Mouse (Mus musculus) brain, embryonic 14.5 days (tissue): ENCODE data around the gene Rdh8. TPM values are rescaled to one million over a fixed set of nuclear protein-coding genes. Genes with fewer than 3 reads are reported as not detected.
"Not testable (repeated sequence)": the region's sequence is repeated elsewhere in the genome, so short reads cannot be mapped to it uniquely, and the experiment has no call there.

Source experiments
- DNase-seq: peaks from one replicate; pipeline ENCODE4 v3.0.0-alpha.2; 2011; ENCODE audit warnings: low read depth
- CTCF ChIP-seq: fragments of 200-500 bp; IDR thresholded peaks from 2 replicates; pipeline ENCODE4 v1.5.1; 2012; ENCODE audit warnings: inconsistent platforms, mild to moderate bottlenecking, moderate library complexity, borderline replicate concordance; ENCODE audit not compliant: insufficient read depth, insufficient read length; ENCODE audit errors: extremely low read depth
- POLR2A ChIP-seq: fragments of 200-500 bp; IDR thresholded peaks from 2 replicates; pipeline ENCODE4 v1.6.1; 2012; ENCODE audit warnings: mild to moderate bottlenecking, inconsistent platforms, borderline replicate concordance; ENCODE audit not compliant: poor library complexity, insufficient read depth, insufficient read length, severe bottlenecking; ENCODE audit errors: extremely low read depth
- polyA plus RNA-seq: library from polyadenylated mRNA; depleted of rRNA; stranded (reverse); fragments of >200 nt; gene quantifications from 2 replicates; pipeline ENCODE4 v1.2.3, GENCODE M21; 2012

The Rdh8 gene
- polyA plus RNA-seq, 1 experiment: not detected

GRCm38 (mm10) chr9:20812537-20813271 lies 5.6 kb upstream of the Rdh8 start:
- TF ChIP-seq POLR2A (no peak), CTCF (no peak)
- DNase-seq: peak; percentile 8

GRCm38 (mm10) chr9:20814521-20815272 lies 3.6 kb upstream of the Rdh8 start, which contains the start of gene Col5a3:
TSS of gene Col5a3 (minus strand) at chr9:20815067.
- TF ChIP-seq CTCF (no peak), POLR2A (no peak)
- peak; percentile 23 for DNase-seq

GRCm38 (mm10) chr9:20820001-20820400 lies 1.7 kb downstream of the Rdh8 start:
- DNase-seq: no peak
- TF ChIP-seq CTCF: no peak
- TF ChIP-seq POLR2A: no peak

GRCm38 (mm10) chr9:20822821-20823220 lies 4.5 kb downstream of the Rdh8 start:
- TF ChIP-seq CTCF: no peak
- no peak for TF ChIP-seq POLR2A
- no peak for DNase-seq

GRCm38 (mm10) chr9:20825781-20826180 lies 7.5 kb downstream of the Rdh8 start:
- no peak for DNase-seq
- no peak for TF ChIP-seq CTCF
- no peak for TF ChIP-seq POLR2A

GRCm38 (mm10) chr9:20828127-20828526 lies 9.8 kb downstream of the Rdh8 start:
- DNase-seq: no peak
- TF ChIP-seq CTCF (no peak), POLR2A (no peak)

- peak; percentile 94 for TF ChIP-seq CTCF
- no peak for TF ChIP-seq POLR2A
- peak; percentile 97 for DNase-seq
These were observed 12.8 kb downstream of the Rdh8 start for GRCm38 (mm10) chr9:20830901-20831643.

- TF ChIP-seq POLR2A (no peak), CTCF (no peak)
- no peak for DNase-seq
These were observed 16.6 kb downstream of the Rdh8 start for GRCm38 (mm10) chr9:20834881-20835280.

GRCm38 (mm10) chr9:20835431-20835954 lies 17.2 kb downstream of the Rdh8 start:
- not testable (repeated sequence) for DNase-seq

GRCm38 (mm10) chr9:20837184-20837947 lies 19.1 kb downstream of the Rdh8 start:
- no peak for DNase-seq

GRCm38 (mm10) chr9:20838931-20839330 lies 20.6 kb downstream of the Rdh8 start:
- no peak for DNase-seq
- TF ChIP-seq CTCF: no peak
- TF ChIP-seq POLR2A: no peak

More at GRCm38 (mm10) chr9:20837184-20837947, 19.1 kb downstream of the Rdh8 start:
- TF ChIP-seq CTCF (no peak), POLR2A (no peak)

GRCm38 (mm10) chr9:20842211-20842610 lies 23.9 kb downstream of the Rdh8 start:
- TF ChIP-seq POLR2A: no peak
- TF ChIP-seq CTCF: no peak
- DNase-seq: no peak
